Mouse (Mus musculus) kidney, embryonic 14.5 days (tissue): ENCODE results near the gene Il33. TPM values are rescaled to one million over a fixed set of nuclear protein-coding genes. Genes with fewer than 3 reads are reported as not detected.

Source experiments
- ATAC-seq: fragments of 200-750 bp; cut with Nextera tagmentation; 2 replicates; pipeline ENCODE4 v1.8.0; 2017; ENCODE audit warnings: moderate number of reproducible peaks, mild to moderate bottlenecking, moderate TSS enrichment, moderate library complexity; ENCODE audit not compliant: low FRiP score, low TSS enrichment
- H3K27ac ChIP-seq: fragments of 300-500 bp; sonication (generic); 2 replicates; pipeline ENCODE4 v1.5.1; 2014; ENCODE audit warnings: low read depth, mild to moderate bottlenecking, low read length, moderate library complexity, mixed read lengths
- H3K27me3 ChIP-seq: fragments of 300-500 bp; sonication (generic); 2 replicates; pipeline ENCODE4 v1.6.1; 2014; ENCODE audit warnings: mild to moderate bottlenecking, low read length; ENCODE audit not compliant: control insufficient read depth, insufficient read depth
- H3K36me3 ChIP-seq: fragments of 300-500 bp; sonication (generic); 2 replicates; pipeline ENCODE4 v1.6.1; 2014; ENCODE audit warnings: low read length, mixed read lengths; ENCODE audit not compliant: control insufficient read depth, insufficient read depth
- H3K4me1 ChIP-seq: fragments of 300-500 bp; sonication (generic); 2 replicates; pipeline ENCODE4 v1.6.1; 2014; ENCODE audit warnings: low read length, mixed read lengths; ENCODE audit not compliant: control insufficient read depth, insufficient read depth
- H3K4me2 ChIP-seq: fragments of 300-500 bp; sonication (generic); replicated peaks from 2 replicates; pipeline ENCODE4 v1.6.1; 2014; ENCODE audit warnings: low read depth, mild to moderate bottlenecking, low read length
- H3K4me3 ChIP-seq: fragments of 300-500 bp; sonication (generic); 2 replicates; pipeline ENCODE4 v1.5.1; 2014; ENCODE audit warnings: mild to moderate bottlenecking, low read length
- H3K9ac ChIP-seq: fragments of 300-500 bp; sonication (generic); 2 replicates; pipeline ENCODE4 v1.6.1; 2014; ENCODE audit warnings: low read depth, mild to moderate bottlenecking, low read length, moderate library complexity
- H3K9me3 ChIP-seq: fragments of 300-500 bp; sonication (generic); 2 replicates; pipeline ENCODE4 v1.6.1; 2016; ENCODE audit warnings: low read length; ENCODE audit not compliant: control insufficient read depth
- WGBS: fragments of 180-500 bp; shearing (Covaris S2); extraction: QIAGEN DNeasy Blood & Tissue Kit; methylation state at CpG from one replicate; pipeline ENCODE4 v1.1.7; 2014; 5-methylcytosine and 5-hydroxymethylcytosine counted together
- polyA plus RNA-seq: library from polyadenylated mRNA; unstranded; fragments of >200 nt; fragmentation: Nextera tagmentation; extraction: Ambion mirVana; gene quantifications from 2 replicates; pipeline ENCODE4 v1.2.1, GENCODE M21; 2014

The Il33 gene
- polyA plus RNA-seq, 1 experiment from 2014 or later: 28.0 TPM

- Histone ChIP-seq H3K27me3 (no peaks in the 10 kb centered on the region), H3K4me3 (no peak overlapping the region), H3K4me1 (no peaks in the 10 kb centered on the region), H3K9me3 (no peaks in the 10 kb centered on the region), H3K9ac (no peak overlapping the region), H3K4me2 (no peak overlapping the region), H3K27ac (no peak overlapping the region), H3K36me3 (no peaks in the 10 kb centered on the region)
- no peak for ATAC-seq
- 73% methylated on average over 6 of the region's 6 CpGs for WGBS
These were observed 32.1 kb upstream of the Il33 start for GRCm38 (mm10) chr19:29892786-29893185.

GRCm38 (mm10) chr19:29893718-29894273 is 31.1 kb upstream of the Il33 start:
- Histone ChIP-seq H3K4me2 (no peak overlapping the region), H3K9me3 (no peaks in the 10 kb centered on the region), H3K36me3 (no peaks in the 10 kb centered on the region), H3K27me3 (no peaks in the 10 kb centered on the region), H3K9ac (no peak overlapping the region), H3K27ac (no peak overlapping the region), H3K4me3 (no peak overlapping the region), H3K4me1 (no peaks in the 10 kb centered on the region)
- no peak for ATAC-seq
- WGBS: 85% methylated on average over 4 of the region's 4 CpGs

GRCm38 (mm10) chr19:29894381-29894780 is 30.5 kb upstream of the Il33 start:
- no peak for ATAC-seq
- Histone ChIP-seq H3K36me3 (no peaks in the 10 kb centered on the region), H3K4me1 (no peaks in the 10 kb centered on the region), H3K27ac (no peak overlapping the region), H3K9ac (no peak overlapping the region), H3K27me3 (no peaks in the 10 kb centered on the region), H3K4me2 (no peak overlapping the region), H3K9me3 (peaks cover 1% of the 10 kb centered on the region; the same call in 1 of the 2 replicates), H3K4me3 (no peak overlapping the region)
- 77% methylated on average over 12 of the region's 12 CpGs for WGBS

- WGBS: 81% methylated on average over 7 of the region's 7 CpGs
- H3K27ac ChIP-seq: no peak overlapping the region
- peaks cover 8% of the 10 kb centered on the region for H3K9me3 ChIP-seq
- H3K4me3 ChIP-seq: no peak overlapping the region
- H3K9ac ChIP-seq: no peak overlapping the region
- no peak for ATAC-seq
- no peaks in the 10 kb centered on the region for H3K4me1 ChIP-seq
- H3K27me3 ChIP-seq: no peaks in the 10 kb centered on the region
- H3K36me3 ChIP-seq: no peaks in the 10 kb centered on the region
- H3K4me2 ChIP-seq: no peak overlapping the region
These were observed 29.9 kb upstream of the Il33 start for GRCm38 (mm10) chr19:29895047-29895446.

- H3K9me3 ChIP-seq: peaks cover 10% of the 10 kb centered on the region
- H3K27me3 ChIP-seq: no peaks in the 10 kb centered on the region
- H3K9ac ChIP-seq: no peak overlapping the region
- H3K36me3 ChIP-seq: no peaks in the 10 kb centered on the region
- no peak overlapping the region for H3K4me2 ChIP-seq
- no peak for ATAC-seq
- no peaks in the 10 kb centered on the region for H3K4me1 ChIP-seq
- H3K27ac ChIP-seq: no peak overlapping the region
- 93% methylated on average over 3 of the region's 3 CpGs for WGBS
- no peak overlapping the region for H3K4me3 ChIP-seq
These were observed 24.6 kb upstream of the Il33 start for GRCm38 (mm10) chr19:29900318-29900717.

- no peak for ATAC-seq
- H3K4me1 ChIP-seq: no peaks in the 10 kb centered on the region
These were observed 22.4 kb upstream of the Il33 start for GRCm38 (mm10) chr19:29902343-29903070.

GRCm38 (mm10) chr19:29905896-29906295 is 19.0 kb upstream of the Il33 start:
- Histone ChIP-seq H3K27ac (no peak overlapping the region), H3K36me3 (no peaks in the 10 kb centered on the region), H3K9me3 (no peaks in the 10 kb centered on the region), H3K27me3 (no peaks in the 10 kb centered on the region), H3K4me3 (no peak overlapping the region), H3K4me1 (no peaks in the 10 kb centered on the region), H3K4me2 (no peak overlapping the region), H3K9ac (no peak overlapping the region)
- WGBS: 83% methylated on average over 1 of the region's 1 CpGs
- no peak for ATAC-seq

More at GRCm38 (mm10) chr19:29902343-29903070, 22.4 kb upstream of the Il33 start:
- H3K27ac ChIP-seq: no peak overlapping the region
- H3K9ac ChIP-seq: no peak overlapping the region
- 40% methylated on average over 4 of the region's 4 CpGs for WGBS
- H3K27me3 ChIP-seq: no peaks in the 10 kb centered on the region
- H3K4me3 ChIP-seq: no peak overlapping the region
- peaks cover 10% of the 10 kb centered on the region for H3K9me3 ChIP-seq
- no peaks in the 10 kb centered on the region for H3K36me3 ChIP-seq
- H3K4me2 ChIP-seq: no peak overlapping the region

GRCm38 (mm10) chr19:29909166-29909565 is 15.7 kb upstream of the Il33 start:
- Histone ChIP-seq H3K36me3 (no peaks in the 10 kb centered on the region), H3K9ac (no peak overlapping the region), H3K4me3 (no peak overlapping the region), H3K9me3 (no peaks in the 10 kb centered on the region), H3K27me3 (no peaks in the 10 kb centered on the region), H3K4me2 (no peak overlapping the region), H3K27ac (no peak overlapping the region), H3K4me1 (no peaks in the 10 kb centered on the region)
- no peak for ATAC-seq
- 83% methylated on average over 1 of the region's 1 CpGs for WGBS

GRCm38 (mm10) chr19:29911919-29912318 is 13.0 kb upstream of the Il33 start:
- ATAC-seq: no peak

More at GRCm38 (mm10) chr19:29911919-29912318, 13.0 kb upstream of the Il33 start:
- Histone ChIP-seq H3K27ac (no peak overlapping the region), H3K9me3 (no peaks in the 10 kb centered on the region), H3K4me1 (no peaks in the 10 kb centered on the region), H3K27me3 (no peaks in the 10 kb centered on the region), H3K9ac (no peak overlapping the region), H3K36me3 (no peaks in the 10 kb centered on the region), H3K4me2 (no peak overlapping the region), H3K4me3 (no peak overlapping the region)
- 87% methylated on average over 6 of the region's 6 CpGs for WGBS
